Mouse (Mus musculus) left cerebral cortex, postnatal 10 days (tissue): ENCODE measurements around the gene Arl8a. TPM values are rescaled to one million over a fixed set of nuclear protein-coding genes. Genes with fewer than 3 reads are reported as not detected.
"Not testable (repeated sequence)": the region's sequence is repeated elsewhere in the genome, so short reads cannot be mapped to it uniquely, and the experiment has no call there.

Experiments used
- DNase-seq, 2 experiments: peaks; one replicate each; pipeline ENCODE4 v3.0.0; 2021 to 2022; ENCODE audit warnings: low spot score in 2 of 2, mixed read lengths in 1 of 2; ENCODE audit errors: extremely low spot score in 1 of 2
- intact Hi-C: fragments of 180-260 bp; cut with DNase I; formaldehyde crosslinking; loops from one replicate; pipeline ENCODE4 v1.15.1; 2025
- total RNA-seq, 2 experiments: library from RNA; stranded (reverse); gene quantifications; 2 replicates each; pipeline ENCODE4 v1.2.3; 2021

Arl8a gene
- total RNA-seq, 2 experiments from 2014 or later: 418 to 439 TPM

DNA sequence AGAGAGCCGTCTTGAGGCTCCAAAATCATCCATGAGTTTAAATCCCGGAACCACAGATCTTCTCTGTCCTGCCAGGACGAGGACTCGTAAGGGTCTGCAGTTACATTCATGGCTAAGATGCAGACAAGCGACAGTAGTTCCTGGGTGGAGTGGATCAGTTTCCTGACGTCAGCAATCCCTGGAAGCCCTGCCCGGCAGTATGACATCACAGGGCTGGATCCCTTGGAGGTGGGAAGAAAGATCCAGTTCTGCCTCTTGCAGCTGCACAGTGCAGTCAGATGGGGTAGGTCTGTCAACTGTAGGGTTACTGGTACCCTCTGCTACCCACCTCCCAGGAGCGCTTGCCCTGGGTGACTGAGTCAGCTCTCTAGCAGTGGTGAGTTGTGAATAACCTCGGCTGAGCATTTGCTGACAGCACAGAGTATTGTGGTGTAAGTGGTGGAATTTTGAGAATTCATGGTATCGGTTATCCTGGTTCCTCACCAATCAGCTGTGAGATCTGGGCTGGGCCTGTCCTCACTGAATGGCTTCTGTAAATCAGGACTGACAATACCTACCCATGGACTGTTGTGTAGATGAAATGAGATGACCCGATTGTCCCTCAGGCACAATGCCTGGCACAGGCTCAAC is 37.4 kb downstream of the Arl8a start:
- intact Hi-C loops: no loop called here
- no peak for DNase-seq

DNA sequence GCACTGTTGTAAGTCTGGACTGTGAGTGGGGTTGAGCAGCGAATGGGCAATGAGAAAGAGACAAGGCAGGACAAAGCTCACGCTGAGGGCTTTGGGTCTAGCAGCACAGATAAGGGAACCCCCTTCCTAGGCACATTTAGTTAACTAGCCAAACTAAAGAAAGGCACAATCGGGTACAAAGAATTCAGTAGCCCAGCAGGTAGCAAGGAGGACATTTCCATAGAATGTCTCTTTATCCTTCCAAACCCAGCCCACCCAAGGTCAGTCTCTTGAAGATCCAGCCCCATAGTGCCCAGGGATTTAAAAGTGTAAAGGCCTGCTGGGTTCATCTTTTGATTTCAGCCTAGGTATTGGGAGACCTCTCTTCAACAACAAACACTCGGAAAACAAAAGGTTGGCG is 39.3 kb downstream of the Arl8a start:
- intact Hi-C loops: no loop called here

DNA sequence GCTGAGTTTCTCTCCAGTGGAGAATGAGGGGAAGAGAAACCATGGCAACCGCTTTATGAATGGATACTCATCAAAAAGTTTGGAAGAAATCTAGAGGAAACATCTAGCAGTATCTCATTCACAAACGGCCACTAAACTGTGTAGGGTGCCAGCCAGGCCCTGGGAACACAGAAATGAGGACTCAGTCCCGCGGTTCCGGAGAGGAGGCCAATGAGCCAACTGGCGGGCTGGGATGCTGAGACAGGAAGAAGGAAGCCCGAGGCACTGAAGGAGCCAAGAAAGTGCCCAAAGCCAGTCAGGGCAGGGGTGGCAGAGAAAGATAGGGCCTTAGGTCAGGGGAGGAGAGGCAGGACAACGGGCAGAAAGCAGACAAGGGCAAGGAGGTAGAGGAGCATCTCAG is 39.8 kb downstream of the Arl8a start:
- intact Hi-C loops: no loop called here
- DNase-seq: no peak

More for the DNA sequence above, 39.3 kb downstream of the Arl8a start:
- no peak for DNase-seq

DNA sequence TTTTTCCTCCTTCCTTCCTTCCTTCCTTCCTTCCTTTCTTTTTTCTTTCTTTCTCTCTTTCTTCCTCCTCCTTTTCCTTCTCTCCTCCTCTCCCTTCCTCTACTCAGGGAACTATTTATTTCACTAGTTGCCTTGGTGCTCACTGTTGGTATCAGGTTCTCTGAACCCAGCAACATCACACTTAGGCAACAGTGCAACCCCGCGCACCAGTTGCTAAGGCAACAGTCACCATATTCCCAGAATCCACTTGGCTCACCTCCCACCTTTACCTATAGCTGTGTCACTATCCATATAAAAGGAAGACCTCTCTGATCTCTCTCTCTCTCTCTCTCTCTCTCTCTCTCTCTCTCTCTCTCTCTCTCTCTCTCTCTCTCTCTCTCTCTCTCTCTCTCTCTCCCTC is 40.4 kb downstream of the Arl8a start:
- DNase-seq, intact Hi-C loops: not testable (repeated sequence)

DNA sequence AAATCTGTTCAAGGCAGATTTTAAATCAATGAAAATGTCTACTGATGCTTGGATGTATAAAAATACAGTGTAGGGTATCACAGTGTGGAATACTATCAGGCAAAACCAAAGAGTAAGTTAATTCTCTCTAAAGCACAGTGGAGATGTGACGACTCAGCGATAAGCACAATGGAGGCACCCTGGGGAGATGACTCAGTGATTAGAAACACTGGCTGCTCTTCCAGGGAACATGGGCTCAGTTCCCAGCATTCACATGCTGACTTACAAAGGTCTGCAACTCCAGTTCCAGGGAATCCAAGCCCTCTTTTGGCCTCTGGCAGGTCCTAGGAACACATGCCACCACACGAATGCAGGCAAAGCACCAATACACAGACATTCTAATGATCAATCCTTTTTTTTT is 41.6 kb downstream of the Arl8a start:
- intact Hi-C loops: no loop called here
- no peak for DNase-seq

DNA sequence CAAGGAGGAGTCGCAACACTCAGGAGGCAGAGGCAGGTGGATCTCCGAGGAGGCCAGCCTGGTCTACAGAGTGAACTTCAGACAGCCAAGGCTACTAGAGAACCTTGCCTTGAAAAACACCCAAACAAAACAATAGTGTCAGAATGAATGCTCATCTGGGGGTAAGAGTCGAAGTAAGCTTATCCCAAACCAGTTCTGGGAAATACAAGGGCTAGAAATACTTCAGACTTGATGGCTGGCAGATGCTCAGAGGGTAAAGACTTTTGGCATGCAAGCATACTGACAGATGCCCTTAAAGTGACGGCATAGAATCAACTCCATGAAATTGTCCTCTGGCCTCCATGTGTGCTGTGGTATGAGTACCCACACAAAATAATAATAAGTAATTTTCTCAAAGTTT is 42.6 kb downstream of the Arl8a start:
- DNase-seq: no peak
- intact Hi-C loops: no loop called here

DNA sequence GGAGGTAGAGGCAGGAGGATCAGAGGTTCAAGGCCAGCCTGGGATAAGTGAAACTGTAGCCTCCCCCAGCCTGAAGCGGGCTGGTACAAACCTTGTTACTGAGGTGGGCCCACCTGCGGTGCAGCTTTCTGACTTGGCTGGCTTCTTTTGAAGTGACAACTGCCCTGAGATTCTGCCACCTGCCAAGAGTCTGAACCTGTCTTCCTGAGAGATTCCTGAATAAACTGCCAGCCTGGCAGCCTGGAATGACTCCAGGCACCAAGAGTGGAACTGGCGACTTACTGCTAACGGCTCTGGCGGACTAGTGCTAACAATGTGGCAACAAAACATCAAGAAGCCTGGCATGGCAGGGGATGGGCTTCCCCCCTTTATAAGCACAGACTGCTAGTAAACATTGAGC is 47.7 kb downstream of the Arl8a start:
- intact Hi-C loops, DNase-seq: not testable (repeated sequence)

DNA sequence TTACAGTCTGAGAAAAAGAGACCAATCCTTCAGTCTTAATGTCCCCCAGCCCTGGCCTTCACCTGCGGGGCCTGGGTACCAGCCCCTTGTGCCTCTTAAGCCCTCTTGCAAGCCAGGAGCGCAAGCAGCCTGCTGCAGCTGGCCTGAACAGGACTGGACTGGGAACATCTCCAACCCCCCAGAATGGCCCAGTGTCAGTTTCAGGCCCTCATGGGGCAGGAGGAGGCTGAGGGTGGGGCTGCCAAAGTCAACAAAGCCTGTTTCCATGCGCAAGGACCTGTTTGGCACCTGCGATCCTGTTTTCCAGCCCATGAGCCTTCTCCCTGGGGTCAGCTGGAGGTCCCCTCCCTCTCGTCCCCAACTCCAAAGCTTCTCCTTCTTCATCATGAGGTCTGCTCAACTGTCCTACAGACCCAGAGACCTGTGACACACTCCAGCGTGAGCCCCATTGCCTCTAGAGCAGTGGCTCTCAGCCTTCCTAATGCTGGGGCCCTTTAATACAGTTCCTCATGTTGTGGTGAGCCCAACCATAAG is 49.4 kb downstream of the Arl8a start:
- DNase-seq: no peak

DNA sequence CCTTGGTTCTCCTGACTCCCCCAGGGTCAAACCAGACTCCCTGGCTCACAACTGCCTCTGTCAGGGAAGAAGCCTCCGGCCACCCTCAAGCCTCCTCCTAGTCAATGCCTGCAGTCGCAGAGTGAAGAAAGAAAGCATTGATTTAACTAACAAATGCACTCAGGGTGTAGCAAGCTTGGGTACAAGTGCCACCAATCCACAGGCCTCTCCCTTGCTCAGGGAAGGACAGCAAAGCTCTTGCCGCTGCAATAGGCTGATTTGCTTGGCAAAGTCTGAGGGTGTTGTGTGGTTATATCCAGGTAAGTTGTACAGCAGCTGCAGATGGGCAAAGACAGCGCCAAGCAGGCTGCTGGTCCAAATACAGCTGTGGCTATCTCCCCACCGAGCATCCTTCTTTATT is 51.8 kb downstream of the Arl8a start:
- intact Hi-C loops: no loop called here
- no peak for DNase-seq

More for the DNA sequence above, 49.4 kb downstream of the Arl8a start:
- intact Hi-C loops: no loop called here

DNA sequence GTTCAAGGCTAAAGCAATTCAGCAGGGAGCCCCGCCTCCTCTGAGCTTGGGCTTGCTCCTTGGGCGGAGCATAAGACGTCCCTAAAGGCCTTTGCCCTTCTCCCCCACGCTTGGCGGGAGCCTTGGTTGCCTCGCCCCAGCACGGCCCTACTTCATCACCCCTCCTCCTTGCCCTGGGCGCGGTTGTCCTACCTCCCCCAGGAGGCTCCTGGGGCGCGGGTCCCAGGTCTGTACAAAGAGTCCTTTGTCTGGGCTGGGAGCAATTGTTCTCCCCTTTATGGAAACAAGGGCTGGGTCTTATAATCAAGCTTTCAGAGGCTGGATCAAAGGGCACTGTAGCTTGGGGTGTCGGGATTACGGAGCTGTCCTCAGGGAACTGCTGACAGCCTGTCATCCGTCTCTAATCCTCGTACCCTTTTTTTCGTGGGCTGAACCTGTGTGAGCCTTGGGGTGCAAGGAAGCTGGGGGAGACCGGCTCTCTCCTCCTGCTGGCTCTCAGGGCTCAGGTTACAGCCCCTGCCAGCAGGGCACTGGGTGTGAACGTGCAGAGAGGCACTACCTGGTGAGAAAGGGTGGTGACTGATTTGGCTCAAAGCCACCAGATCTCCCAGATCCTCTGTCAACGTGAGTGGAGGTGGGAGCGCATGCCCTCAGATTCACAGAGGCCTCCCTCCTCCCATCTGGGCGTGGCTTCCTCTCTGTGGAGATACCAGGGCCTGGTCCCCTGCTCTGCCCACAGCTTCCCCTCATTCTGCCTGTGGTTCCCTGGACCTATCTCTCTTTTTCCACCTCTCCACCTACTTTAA is 52.6 kb downstream of the Arl8a start:
- intact Hi-C loops: no loop called here
- no peak for DNase-seq

DNA sequence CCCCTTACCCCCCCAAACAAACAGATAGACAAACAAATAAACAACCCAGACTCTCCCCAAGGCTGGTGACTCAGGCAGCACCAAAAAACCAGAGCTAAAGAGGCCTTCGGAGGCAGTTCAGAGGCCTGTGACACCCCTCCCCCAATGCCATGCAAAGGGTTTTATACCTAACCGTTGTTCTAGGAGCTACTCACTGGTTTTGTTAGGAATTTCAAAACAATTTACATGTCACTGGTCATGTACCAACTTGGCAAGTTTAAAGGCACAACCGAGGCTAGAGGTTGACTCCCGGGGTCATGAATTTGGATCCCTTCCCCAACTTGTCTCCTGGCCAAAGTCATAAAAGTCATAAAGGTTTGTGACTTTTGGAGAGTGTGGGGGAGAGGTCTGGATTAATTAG is 53.8 kb downstream of the Arl8a start:
- DNase-seq: no peak
- intact Hi-C loops: no loop called here

DNA sequence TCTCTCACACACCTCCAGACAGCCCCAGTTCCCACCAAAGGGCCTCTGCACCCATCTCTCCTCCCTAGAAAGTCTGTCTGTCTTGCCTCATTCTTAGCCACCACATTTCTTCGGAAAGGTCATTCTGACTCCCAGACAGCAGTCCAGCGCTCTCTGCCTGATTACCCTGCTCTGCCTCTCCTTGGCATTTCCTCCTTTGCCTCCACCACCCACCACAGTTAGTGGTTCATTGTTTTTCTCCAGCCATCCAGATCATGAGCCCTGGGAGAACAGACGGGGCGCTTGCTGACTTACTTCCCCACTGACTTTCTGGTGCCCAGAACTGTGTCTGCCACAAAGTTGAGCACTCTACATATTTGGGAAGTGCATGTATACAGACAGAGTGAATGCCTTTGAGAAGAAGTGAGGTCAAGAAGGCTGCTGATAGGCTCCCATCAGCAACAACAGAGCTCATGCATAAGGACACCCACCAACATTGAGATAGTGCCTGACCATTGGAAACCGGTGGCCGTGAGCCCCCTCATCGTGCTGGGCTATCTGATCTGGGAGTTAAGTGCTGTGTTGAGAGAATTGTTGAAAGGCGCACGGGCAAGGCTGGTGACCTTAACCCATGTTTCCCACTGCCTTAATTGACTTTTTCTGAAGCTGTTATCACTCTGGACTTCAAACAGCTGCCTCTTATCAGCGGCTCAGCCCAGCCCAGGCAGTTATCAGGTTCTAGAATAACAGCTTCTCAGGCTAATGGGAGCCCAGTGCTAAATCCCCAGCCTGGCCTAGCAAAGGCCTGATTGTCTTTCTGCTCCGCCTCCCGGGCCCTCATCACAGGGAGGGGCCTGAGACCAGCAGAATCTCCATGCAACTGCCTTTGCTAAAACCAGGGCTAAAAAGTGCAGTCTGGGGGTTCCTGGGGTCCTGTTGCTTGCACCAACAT is 57.8 kb downstream of the Arl8a start:
- DNase-seq: no peak
- intact Hi-C loops: no loop called here

DNA sequence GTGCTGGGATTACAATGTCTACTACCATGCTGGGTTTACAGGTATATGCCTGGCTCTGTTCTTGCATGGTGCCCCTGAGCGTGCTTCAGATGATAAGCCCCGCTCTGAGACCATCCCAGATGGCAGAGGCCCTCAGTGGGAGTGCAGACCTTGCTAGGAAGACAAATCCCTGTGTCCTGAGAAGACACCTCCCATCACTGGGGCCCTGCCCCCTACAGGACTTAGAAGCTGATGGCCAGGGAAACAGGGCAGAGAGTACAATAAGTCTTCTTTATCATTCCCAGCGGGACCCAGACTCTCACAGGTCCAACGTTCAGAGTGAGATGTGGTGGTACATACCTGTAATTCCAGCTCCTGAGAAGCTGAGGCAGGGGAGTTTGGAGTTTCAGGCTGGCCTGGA is 58.6 kb downstream of the Arl8a start:
- intact Hi-C loops: no loop called here
- no peak for DNase-seq

Other genes with a start within 250 kb of the Arl8a start
- 10 to 100 TPM; 75.4 to 78.5 TPM for gene Ppp1r12b, start 190.9 kb upstream of the Arl8a start, total RNA-seq
- gene Ube2t, start 184.3 kb upstream of the Arl8a start, total RNA-seq: 1 to 10 TPM; 2.9 to 3.7 TPM
- 1 to 10 TPM; 2.6 to 3.1 TPM for gene Lgr6, start 41.5 kb upstream of the Arl8a start, total RNA-seq
- under 1 TPM in 1 of 2 experiments, not detected in 1; 0.22 TPM for gene Ptpn7, start 14.1 kb upstream of the Arl8a start, total RNA-seq
- gene Gpr37l1, start 20.9 kb downstream of the Arl8a start, total RNA-seq: 10 to 100 TPM; 99.0 to 99.3 TPM
- gene Elf3, start 111.7 kb downstream of the Arl8a start, total RNA-seq: not detected
- gene Rnpep, start 137.3 kb downstream of the Arl8a start, total RNA-seq: 10 to 100 TPM; 47.3 to 52.1 TPM
- gene Timm17a, start 167.0 kb downstream of the Arl8a start, total RNA-seq: 100 to 1,000 TPM; 155 to 166 TPM
- gene Lmod1, start 178.0 kb downstream of the Arl8a start, total RNA-seq: under 1 TPM; 0.36 to 0.54 TPM
- 100 to 1,000 TPM; 118 to 121 TPM for gene Shisa4, start 228.4 kb downstream of the Arl8a start, total RNA-seq